Mouse (Mus musculus): ENCODE measurements around the gene Mitf. TPM values are rescaled to one million over a fixed set of nuclear protein-coding genes. Genes with fewer than 3 reads are reported as not detected.

The Mitf gene
- polyA plus RNA-seq, 1 experiment from 2014 or later = 1.4 TPM

DNA sequence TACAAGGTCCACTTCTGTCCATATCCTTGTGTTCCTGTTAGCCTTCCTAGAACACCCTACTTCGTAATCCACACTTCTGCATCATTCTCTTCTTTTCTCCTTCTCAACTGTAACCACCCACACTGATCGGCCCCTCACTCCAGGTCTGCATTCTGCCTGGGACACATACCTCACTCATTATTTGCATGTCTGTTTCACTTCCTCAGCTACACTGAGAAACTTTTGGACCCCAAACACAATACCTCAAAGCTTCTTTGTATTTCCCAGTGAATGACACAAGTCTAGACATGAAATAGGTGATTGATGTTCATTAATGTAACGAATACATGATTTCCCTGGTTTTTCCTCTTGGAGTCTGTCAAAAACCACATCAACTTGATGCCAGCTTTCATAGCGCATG is 259.6 kb downstream of the Mitf start:
- H3K9ac ChIP-seq (ENCODE audit: low read length) = no peak overlapping the region
- H3K4me1 ChIP-seq (ENCODE audit: control insufficient read depth, insufficient read depth, low read length) = no peaks in the 10 kb centered on the region
- 89% methylated on average over 4 of the region's 4 CpGs for WGBS
- no peaks in the 10 kb centered on the region for H3K36me3 ChIP-seq (ENCODE audit: control insufficient read depth, insufficient read depth, low read length)
- H3K4me2 ChIP-seq (ENCODE audit: low read depth) = no peak overlapping the region
- no peak overlapping the region for H3K4me3 ChIP-seq (ENCODE audit: low read depth, low read length)
- no peaks in the 10 kb centered on the region for H3K27me3 ChIP-seq (ENCODE audit: control insufficient read depth, insufficient read depth, low read length)
- ATAC-seq (ENCODE audit: insufficient read depth, low FRiP score, low TSS enrichment) (no peak), DNase-seq (ENCODE audit: low spot score) (no peak)
- H3K27ac ChIP-seq (ENCODE audit: low read depth, low read length) = no peak overlapping the region
- H3K9me3 ChIP-seq (ENCODE audit: control insufficient read depth, low read length) = no peaks in the 10 kb centered on the region

Other genes starting within 250 kb of the Mitf start
- 45.2 and 50.5 TPM in 2 replicates for gene Frmd4b, start 189.5 kb upstream of the Mitf start, polyA plus RNA-seq (2014; fragmentation: Nextera tagmentation; extraction: Ambion mirVana)

Data from neural tube, embryonic 11.5 days (tissue).